Mouse (Mus musculus) left cerebral cortex, adult 18-20 months (tissue): ENCODE results near the gene Rpl22. TPM values are rescaled to one million over a fixed set of nuclear protein-coding genes. Genes with fewer than 3 reads are reported as not detected.

Experiments
- DNase-seq, 2 experiments: peaks; one replicate each; pipeline ENCODE4 v3.0.0; 2021 to 2022; ENCODE audit warnings: low spot score in 2 of 2, mixed read lengths in 1 of 2
- long read RNA-seq, 2 experiments: library from polyadenylated mRNA; stranded (forward); transcript quantifications; one replicate each; pipeline ENCODE4 v2.0.0; 2021
- total RNA-seq, 2 experiments: library from RNA; stranded (reverse); gene quantifications; 2 replicates each; pipeline ENCODE4 v1.2.3; 2021

Rpl22 gene
- 100 to 1,000 TPM; 162 to 191 TPM for total RNA-seq
- long read RNA-seq, experiment 1, transcript Rpl22-205 (4 exons, 581 nt), result major isoform, 25 of 53 reads
- long read RNA-seq, experiment 1, partial matches to known transcripts, result 10 of 53 reads
- long read RNA-seq, experiment 1, other reads (novel, unspliced or antisense), result 18 of 53 reads
- long read RNA-seq, experiment 2, transcript Rpl22-205 (4 exons, 581 nt), result major isoform, 28 of 41 reads
- long read RNA-seq, experiment 2, partial matches to known transcripts, result 2 of 41 reads
- long read RNA-seq, experiment 2, other reads (novel, unspliced or antisense), result 11 of 41 reads

DNA sequence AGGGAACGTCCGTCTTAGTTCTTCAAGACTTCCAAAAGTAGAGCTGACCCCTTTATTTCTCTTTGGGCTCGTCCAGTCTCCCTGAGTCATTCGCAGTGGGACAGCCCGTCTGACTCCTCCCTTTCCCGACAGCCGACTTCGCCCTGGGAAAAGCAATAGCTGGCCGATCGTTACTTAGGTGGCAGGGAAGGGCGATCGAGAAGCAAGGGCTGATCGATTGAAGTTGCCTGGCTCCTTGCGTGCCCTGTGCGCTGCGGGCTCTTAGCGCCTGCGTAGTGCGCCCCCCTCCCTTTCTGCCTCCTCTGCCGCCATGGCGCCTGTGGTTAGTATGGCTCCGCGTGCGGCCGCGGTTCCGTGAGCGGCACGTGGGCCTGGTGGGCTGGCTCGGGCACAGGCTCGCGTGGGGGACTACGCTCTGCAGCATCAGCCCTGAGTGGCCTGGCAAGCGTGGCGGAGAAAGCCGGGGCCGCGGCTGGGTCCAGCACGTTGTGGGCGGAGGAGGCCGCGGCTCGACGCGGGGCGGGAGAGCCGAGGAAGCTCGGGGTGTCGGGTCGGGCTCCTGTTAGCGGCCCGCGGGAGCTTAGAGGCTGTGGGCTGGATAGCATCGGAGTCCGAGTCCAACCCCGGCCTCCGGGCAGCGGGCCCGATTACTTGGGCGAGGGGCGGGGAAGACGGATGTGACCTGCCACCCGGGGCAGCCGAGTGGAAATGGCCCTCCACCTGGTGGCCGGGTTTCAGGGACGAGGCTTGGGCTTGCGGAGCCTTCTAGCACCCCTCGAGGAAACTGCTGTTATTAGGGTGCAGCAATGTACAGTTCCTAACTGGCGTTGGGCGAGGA, at the start of gene Rpl22:
TSS of gene Rpl22 (plus strand) at position 169 of the 838 bp plus-strand sequence.
- peak; percentile 92 to 95 for DNase-seq

DNA sequence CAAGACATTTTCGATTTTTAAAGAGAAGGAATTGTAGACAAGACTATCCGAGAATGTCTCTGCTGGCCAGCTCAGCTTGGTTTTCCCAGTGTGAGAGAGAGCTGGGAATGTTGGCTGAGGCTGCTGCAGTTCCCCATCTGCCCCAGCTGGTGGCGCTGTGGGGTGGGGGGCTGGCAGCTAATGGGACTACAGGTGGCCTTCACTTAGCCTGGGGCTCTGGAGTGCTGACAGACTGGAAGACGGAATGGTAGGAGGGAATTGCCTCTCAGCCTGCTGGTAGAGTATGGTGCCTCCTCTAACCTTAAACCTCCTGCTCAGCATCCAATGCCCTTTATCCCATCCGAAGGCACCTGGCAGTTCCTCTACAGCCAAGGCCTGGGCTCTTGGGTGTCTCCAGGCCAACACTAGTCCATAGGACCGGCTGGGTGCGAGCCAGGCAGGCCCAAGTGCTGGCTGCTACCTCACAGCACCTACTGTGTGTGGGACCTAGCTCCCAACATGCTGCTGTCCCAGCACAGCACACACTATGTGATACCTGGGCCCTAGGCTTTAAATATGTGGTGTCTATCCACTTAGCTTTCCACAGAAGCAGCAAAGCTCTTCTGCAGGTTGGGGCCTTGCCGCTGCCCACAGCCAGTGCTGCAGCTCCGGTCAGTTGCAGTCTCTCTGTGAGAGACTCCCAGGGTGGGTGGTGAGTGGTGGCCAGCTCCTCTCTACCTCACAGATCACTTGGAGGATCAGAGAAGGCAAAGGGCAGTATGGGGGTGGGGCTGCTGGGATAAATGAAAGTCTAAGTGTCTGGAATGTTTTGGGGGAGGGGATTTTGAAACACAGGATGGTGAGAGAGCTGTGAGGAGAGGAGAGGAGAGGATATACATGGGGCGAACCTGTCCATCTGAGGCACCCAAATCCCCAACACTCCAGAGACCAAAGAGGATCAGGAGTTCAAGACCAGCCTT, 48.9 kb upstream of the Rpl22 start:
- DNase-seq, result no peak

GRCm38 (mm10) chr4:152277916-152278315, 47.6 kb upstream of the Rpl22 start:
- no peak for DNase-seq

- DNase-seq, result peak; percentile 59 to 82
Measured at GRCm38 (mm10) chr4:152278986-152279385, 46.6 kb upstream of the Rpl22 start.

DNA sequence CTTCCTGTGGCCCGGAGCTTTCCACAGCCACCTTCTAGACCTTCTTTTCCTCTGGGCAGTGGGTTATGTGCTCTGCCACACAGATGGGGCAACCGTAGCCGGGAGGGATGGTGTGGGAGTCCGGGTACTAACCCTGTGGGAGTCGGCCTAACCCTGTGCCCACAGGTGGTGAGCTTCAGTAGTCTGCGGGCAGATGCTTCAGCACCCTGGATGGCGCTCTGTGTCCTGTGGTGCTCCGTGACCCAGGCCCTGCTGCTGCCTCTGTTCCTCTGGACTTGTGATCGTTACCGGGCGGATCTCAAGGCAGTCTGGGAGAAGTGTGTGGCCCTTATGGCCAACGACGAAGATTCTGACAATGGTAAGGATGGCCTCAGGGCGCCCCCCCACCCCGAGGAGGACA, 43.9 kb upstream of the Rpl22 start:
- no peak for DNase-seq

GRCm38 (mm10) chr4:152282721-152283120, 42.8 kb upstream of the Rpl22 start:
- no peak for DNase-seq

GRCm38 (mm10) chr4:152283186-152283950, 42.2 kb upstream of the Rpl22 start:
- DNase-seq, result peak; percentile 82 to 86

- DNase-seq, result peak; percentile 61 to 65
Measured at GRCm38 (mm10) chr4:152285505-152285904, 40.0 kb upstream of the Rpl22 start.

DNA sequence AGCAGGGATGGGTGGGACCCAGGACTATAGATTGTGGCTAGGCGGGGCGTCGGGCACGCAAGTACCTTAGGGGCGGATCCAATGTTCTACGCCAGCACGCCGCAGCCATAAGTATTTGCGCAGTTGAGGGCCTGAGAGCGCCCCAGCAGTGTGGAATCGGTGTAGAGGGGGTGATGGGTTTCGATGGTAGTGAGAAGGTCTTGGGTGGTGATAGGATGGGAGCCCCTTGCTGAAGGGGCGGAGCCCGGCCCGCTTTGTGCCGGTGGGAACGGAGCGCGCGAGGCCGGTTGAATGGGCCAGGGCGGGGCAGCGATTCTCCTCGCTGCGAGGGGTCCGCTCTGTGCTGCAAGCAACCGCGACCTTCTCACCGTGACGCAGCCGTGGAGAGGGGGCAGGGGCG, 39.4 kb upstream of the Rpl22 start:
- DNase-seq, result peak; percentile 36 to 50

- DNase-seq, result peak in 1 of 2 experiments; percentile 31
Measured at GRCm38 (mm10) chr4:152286887-152287286, 38.7 kb upstream of the Rpl22 start.

DNA sequence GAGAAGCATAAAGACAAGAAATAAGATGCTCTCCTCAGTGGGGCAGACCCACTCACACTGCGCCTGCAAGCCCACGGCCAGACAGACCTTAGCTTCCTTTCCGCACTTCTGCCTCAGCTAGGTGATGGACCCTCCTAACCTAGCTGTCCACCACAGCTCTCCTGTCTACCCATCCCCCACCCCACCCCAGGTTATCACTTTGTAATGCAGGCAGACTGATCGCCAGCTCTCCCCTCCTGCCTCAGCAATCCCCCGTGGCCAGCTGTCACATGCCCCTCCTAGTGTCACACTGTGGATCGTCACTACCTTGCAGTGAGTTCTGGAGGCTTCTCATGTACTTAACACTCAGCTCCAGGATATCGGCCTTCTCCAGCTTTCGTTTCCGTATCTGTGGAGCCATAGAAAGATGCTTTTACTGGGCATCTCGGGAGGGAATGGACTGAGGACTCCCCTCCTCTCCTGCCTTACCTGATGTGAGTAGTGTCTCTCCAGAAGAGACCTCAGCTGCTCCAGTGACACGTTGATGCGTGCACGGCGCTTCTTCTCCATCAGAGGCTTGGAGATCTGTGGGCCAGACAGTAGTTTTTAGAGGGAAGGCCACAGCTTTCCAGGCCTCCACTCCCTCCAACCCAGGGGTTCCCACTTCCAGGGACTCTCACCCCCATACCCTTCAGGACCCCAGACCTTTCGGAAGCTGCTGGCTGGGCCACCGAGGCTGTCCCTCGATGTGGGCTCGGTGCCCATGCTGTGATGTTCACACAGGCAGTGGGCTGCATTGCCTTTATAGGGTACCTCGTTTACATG, 38.0 kb upstream of the Rpl22 start:
- DNase-seq, result no peak

DNA sequence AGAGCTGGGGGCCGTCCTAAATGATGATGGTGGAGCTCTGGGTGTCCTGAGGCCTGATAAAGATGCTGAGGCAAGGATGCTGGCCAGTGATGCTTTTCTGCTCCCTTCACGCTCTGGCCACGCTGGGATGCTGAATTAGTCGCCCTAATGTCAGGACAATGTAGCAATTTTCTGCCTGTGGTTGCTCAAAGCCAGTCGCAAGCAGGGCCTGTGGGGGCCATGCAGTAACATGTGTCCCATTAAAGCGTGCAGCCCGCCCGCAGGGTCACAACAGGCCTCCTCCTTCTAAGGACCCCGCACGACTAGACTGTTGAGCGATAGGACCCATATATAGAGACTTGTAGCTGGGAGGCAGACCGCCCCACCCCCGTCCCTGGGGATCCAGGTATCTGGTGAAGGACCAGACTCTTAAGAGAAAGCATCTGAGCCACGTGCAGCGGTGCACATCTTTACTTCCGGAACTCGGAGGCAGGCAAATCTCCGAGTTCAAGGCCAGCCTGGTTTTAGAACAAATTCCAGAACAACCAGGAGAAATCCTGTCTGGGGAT, 37.1 kb upstream of the Rpl22 start:
- DNase-seq, result no peak

DNA sequence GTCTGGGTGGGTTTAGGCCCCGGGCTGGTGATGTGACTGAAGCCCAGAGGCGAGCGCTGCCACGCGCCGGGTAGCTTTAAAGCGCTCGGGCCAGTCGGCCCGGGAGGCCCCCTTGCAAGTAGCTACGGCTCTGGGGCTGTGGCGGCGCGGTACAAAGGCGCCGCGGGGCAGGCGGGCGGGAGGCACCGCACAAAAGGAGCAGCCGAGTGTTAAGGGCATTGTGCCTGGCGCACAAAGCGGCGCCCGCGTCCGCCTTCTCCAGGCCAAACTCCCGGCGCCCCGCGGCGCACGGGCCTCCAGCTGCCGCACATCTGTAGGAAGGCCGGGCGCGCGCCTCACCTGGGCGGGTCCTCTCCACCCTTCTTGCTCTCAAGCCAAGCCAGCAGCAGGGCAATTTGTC, 35.2 kb upstream of the Rpl22 start:
- DNase-seq, result no peak

DNA sequence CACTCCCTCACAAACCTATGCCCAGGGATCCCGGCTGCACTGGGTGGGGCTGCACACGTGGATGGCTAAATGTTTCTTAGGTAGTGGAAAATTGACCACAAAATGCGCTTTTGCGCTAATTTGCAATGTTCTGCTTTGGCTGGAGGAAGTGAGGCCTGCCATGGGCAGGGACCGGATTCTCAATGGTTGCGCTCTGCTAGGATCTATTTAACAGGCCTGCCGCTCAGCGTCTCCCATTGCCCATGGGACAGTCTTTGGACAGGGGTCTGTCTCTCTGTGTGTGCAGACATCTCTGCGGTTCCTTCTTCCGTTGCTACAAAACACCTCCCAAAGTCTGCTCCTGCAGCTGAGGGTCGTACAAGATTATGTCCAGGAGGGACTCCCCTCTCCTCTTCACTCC, 34.6 kb upstream of the Rpl22 start:
- no peak for DNase-seq

GRCm38 (mm10) chr4:152291562-152291961, 34.0 kb upstream of the Rpl22 start, which contains the start of gene Hes3:
Gene Hes3, minus strand, starts transcription at chr4:152291662.
- DNase-seq, result no peak

GRCm38 (mm10) chr4:152292102-152292765, 33.3 kb upstream of the Rpl22 start:
- no peak for DNase-seq

DNA sequence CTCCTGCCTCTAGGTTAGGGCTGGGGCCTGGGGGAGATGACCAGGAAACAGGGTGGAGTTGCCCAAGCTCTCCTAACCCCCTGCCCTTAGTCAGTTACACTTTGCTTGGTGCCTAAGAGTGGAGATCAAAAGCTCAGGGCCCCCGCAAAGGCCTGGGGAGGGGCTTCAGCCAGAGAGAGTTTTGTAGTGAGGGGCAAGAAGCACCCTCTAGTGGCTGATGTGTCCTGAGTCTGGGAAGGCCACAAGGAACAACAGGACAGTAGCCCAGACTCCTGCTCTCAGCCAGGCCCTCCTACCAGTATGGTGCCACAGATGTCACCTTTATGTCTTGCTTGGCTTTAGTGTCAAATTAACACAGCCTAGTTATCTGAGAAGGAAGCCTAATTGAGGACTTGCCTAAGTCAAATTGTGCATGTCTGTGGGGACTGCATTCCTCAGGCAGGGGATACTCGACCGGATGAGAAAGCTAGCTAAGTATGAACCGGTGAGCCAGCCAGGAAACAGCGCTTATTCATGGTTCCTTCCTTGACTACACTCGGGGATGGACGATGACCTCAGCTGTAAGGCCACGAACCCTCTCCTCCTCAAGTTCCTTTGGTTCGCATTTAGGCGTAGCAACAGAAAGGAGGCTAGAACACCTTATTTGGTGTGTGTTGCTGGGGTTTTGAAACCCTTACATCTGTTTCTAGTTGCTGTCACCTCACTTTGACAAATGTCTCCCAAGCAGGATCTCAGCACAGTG, 31.2 kb upstream of the Rpl22 start:
- no peak for DNase-seq

DNA sequence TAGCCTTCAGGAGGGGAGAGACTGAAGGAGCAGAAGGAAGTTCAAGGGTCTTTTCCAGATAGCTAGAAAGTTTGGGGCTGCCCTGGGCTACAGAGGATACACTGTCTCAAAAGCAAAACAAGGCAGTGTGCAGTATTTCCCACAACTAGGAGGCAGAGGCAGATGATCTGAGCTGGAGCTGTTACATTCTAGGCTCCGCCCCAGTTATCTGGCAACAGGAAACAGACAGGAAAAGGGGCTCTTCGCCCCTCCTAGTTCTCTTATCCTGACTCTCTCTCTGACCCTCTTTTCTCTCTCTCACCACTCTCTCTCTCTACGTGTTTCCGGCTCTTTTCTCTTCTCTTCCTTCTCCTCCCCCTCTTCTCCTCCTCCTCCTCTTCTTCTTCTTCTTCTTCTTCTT, 29.6 kb upstream of the Rpl22 start:
- no peak for DNase-seq
